Mouse (Mus musculus) left cerebral cortex, adult 2 months (tissue): ENCODE measurements around the gene Gm3696. TPM values are rescaled to one million over a fixed set of nuclear protein-coding genes. Genes with fewer than 3 reads are reported as not detected.
"Not testable (repeated sequence)": the region's sequence is repeated elsewhere in the genome, so short reads cannot be mapped to it uniquely, and the experiment has no call there.

Experiments
- DNase-seq, 2 experiments: peaks; one replicate each; pipeline ENCODE4 v3.0.0; 2021 to 2022; ENCODE audit warnings: low spot score in 2 of 2, mixed read lengths in 1 of 2; ENCODE audit errors: extremely low spot score in 1 of 2
- H3K27ac ChIP-seq: fragments of 200-600 bp; 2 replicates; pipeline ENCODE4 v1.8.1; 2022
- H3K4me3 ChIP-seq: fragments of 200-600 bp; 2 replicates; pipeline ENCODE4 v1.8.1; 2022
- intact Hi-C: fragments of 180-260 bp; cut with DNase I; formaldehyde crosslinking; loops from one replicate; pipeline ENCODE4 v1.15.1; 2025
- long read RNA-seq, 2 experiments: library from polyadenylated mRNA; stranded (forward); transcript quantifications; one replicate each; pipeline ENCODE4 v2.0.0; 2021; ENCODE audit warnings: borderline mapping rate in 2 of 2
- total RNA-seq, 2 experiments: library from RNA; stranded (reverse); gene quantifications; 2 replicates each; pipeline ENCODE4 v1.2.3; 2021

Gene Gm3696
- total RNA-seq: 1 to 10 TPM; 1.9 to 3.4 TPM
- long read RNA-seq, experiment 1, partial matches to known transcripts: 0 of 6 reads
- long read RNA-seq, experiment 1, other reads (novel, unspliced or antisense): 6 of 6 reads
- long read RNA-seq, experiment 2, partial matches to known transcripts: 0 of 2 reads
- long read RNA-seq, experiment 2, other reads (novel, unspliced or antisense): 2 of 2 reads

DNA sequence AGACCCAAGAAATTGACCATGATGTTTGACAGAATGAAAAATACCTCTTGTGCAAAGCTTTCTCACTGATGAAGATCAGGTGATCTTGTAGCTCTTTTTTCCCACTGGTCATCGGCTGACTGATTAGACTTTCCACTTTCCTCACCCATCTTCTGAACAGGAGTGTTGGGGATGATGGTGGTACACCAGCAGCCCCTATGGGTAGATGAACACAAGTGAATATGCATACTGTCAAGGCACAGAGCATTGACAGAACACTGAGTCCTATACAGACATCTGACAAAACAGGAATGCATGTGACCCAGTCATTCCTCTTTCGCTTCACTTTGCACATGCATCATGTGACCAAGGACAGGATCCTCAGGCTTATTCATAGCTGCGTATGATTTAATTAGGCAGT is at the start of gene Gm3696:
TSS of gene Gm3696 (minus strand) at position 101 of the 400 bp plus-strand sequence.
- H3K4me3 ChIP-seq, H3K27ac ChIP-seq, intact Hi-C loops, DNase-seq: not testable (repeated sequence)

DNA sequence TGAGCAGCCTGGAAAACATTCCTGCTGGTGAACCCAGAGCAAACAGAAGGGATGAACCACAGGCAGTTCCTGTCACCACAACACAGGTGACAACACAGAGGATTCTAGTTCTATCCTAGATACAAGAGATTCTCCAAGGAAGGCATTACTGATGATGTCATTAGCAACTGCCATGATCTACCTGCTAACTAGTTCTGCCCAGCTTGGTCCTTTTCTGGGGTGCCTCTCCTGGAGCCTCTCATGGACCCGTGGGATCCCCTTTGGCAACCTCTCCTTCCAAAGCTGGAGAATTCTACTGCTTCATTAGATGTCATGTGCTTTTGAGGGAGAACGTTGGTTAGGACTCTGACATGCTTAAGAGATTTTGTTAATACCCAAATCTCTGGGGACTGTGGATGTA is 24.9 kb upstream of the Gm3696 start, which contains the start of gene Gm6676:
TSS of gene Gm6676 (minus strand) at position 101 of the 400 bp plus-strand sequence.
- H3K4me3 ChIP-seq, H3K27ac ChIP-seq, intact Hi-C loops, DNase-seq: not testable (repeated sequence)

DNA sequence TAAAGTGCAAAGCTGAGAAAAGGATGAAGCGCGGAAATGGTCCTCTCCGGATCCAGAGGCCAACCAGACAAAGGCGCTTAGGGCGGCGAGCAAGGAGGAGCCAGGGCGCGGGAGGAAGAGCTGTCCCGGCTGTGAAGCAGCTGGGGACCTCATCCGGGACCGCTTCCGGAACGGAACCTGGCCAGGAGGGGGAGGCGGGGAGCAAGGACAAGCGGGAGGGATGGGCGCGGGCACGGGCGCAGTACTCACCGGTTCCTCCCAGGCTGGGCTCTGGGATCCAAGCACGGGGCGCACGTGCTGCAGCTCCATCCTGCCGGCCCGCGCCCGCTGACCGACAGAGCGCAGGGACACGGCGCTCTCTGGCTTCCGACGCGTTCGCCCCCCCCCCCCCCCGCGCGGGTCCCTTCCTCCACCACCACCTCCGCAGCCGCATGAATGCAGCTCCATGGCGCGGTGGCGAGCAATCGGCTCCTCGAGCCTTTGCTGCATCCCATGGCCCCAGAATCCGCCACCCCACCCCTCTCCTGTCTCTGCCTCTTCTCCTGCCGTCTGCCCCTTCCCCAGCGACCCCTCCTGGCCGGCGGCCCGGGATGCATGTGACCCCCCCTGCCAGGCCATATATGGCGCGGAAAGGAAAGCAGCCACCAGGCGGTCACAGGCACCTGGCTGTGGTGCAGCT is 4.8 kb upstream of the Gm3696 start:
- intact Hi-C loops, H3K27ac ChIP-seq, H3K4me3 ChIP-seq: not testable (repeated sequence)
- DNase-seq: peak; percentile 8 to 12

DNA sequence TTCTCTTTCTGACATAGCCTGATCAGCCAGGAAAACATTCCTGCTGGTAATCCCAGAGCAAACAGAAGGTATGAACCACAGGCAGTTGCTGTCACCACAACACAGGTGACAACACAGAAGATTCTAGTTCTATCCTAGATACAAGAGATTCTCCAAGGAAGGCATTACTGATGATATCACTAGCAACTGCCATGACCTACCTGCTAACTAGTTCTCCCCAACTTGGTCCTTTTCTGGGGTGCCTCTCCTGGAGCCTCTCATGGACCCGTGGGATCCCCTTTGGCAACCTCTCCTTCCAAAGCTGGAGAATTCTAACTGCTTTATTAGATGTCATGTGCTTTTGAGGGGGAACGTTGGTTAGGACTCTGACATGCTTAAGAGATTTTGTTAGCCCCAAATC is 55.6 kb downstream of the Gm3696 start, which contains the start of gene Gm3685:
TSS of gene Gm3685 (minus strand) at position 101 of the 400 bp plus-strand sequence.
- DNase-seq, H3K4me3 ChIP-seq, H3K27ac ChIP-seq, intact Hi-C loops: not testable (repeated sequence)

Other genes with a start within 250 kb of the Gm3696 start
- 1 to 10 TPM; 1.4 TPM for gene Gm3667, start 210.7 kb downstream of the Gm3696 start, total RNA-seq
- gene Gm6356, start 126.8 kb downstream of the Gm3696 start, total RNA-seq: not detected
- gene Gm10406, start 73.2 kb downstream of the Gm3696 start, total RNA-seq: under 1 TPM; 0.51 to 0.72 TPM
- gene Gm3685, start 55.7 kb downstream of the Gm3696 start, total RNA-seq: not detected
- not detected for gene Gm6676, start 24.8 kb upstream of the Gm3696 start, total RNA-seq
- gene Gm3512, start 73.9 kb upstream of the Gm3696 start, total RNA-seq: 1 to 10 TPM; 1.4 to 1.6 TPM
- gene Gm16434, start 93.9 kb upstream of the Gm3696 start, total RNA-seq: not detected
- gene Gm3727, start 164.1 kb upstream of the Gm3696 start, total RNA-seq: not detected
- gene Gm3739, start 214.4 kb upstream of the Gm3696 start, total RNA-seq: under 1 TPM; 0.56 to 0.57 TPM
- not detected for gene Gm5797, start 231.8 kb upstream of the Gm3696 start, total RNA-seq